Mouse (Mus musculus) ES-Bruce4 (cell line): Measurements from ENCODE around the gene Slc25a40.

Experiments used
- CTCF ChIP-seq: IDR thresholded peaks from one replicate; pipeline ENCODE4 v1.8.1; 2011; ENCODE audit warnings: low read depth, low read length
- EP300 ChIP-seq: IDR thresholded peaks from 2 replicates; pipeline ENCODE4 v1.6.1; 2011; ENCODE audit warnings: low read depth, low read length; ENCODE audit not compliant: insufficient read depth
- POLR2A ChIP-seq: IDR thresholded peaks from one replicate; pipeline ENCODE4 v1.8.1; 2011; ENCODE audit warnings: low read length; ENCODE audit not compliant: insufficient read depth

DNA sequence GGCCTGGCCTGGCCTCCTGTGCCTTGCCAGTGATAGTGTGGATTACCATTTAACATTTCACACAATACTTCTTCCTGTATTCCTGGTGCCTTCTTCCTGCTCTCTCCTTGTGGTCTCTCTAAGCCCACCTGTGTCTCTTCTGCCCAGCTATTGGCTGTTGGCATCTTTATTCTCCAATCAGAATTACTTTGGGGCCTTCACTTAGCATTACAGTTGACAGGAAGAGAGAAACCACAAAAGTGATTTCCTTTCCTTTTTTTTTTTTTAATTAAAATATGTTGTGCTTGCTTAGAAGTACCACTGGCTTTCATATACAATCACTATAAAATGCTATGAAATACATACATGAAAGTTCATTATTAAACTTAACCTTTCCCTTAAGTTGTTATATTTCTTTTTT lies 32.9 kb downstream of the Slc25a40 start:
- TF ChIP-seq POLR2A (no peak), CTCF (no peak), EP300 (no peak)
